Mouse (Mus musculus) layer of hippocampus, adult 11-12 months (tissue): ENCODE measurements around the gene Setd3.
"Not testable (repeated sequence)": the region's sequence is repeated elsewhere in the genome, so short reads cannot be mapped to it uniquely, and the experiment has no call there.

Source experiments
- DNase-seq: peaks from one replicate; pipeline ENCODE4 v3.0.0; 2022; ENCODE audit warnings: low spot score

Setd3 gene

DNA sequence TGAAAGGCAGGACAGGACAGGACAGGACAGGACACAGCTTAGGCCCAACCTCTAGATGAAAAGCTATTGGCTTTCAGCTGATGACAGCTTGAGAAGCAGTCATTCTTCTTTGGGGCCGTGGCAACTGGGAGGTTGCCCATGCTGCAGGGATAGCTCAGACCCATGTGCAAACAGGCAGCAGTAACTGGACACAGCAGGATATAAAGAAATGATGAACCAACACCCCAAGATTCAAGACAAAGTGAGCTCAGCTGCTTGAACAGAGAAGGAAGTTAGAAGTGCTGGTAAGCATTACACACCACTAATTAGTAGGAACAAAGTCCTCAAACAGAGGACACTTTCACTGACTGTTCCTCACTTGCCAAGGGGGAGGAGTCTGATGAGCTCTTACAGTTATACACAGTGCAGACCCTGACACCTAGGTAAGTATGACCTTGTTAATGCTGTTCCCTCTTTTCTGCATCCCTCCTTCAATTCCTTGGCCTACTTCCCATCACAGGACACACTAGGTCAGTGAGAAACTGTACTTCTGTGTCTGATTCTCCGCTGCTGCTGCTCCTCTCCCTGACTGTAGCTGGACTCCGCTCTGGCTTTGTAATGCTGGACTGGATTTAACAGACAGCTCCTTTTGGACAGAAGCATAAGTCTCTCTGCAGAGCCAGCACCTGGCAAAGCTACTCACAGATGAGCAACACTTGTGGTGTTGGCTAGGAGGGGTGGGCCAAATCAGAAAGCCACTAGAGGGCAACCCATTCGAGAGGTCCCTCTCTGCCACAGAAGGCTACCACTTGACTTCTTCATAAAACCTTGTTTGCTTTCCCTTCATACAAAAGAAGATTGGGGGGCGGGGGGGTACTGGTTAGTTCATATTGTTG is 35.3 kb downstream of the Setd3 start:
- no peak for DNase-seq

DNA sequence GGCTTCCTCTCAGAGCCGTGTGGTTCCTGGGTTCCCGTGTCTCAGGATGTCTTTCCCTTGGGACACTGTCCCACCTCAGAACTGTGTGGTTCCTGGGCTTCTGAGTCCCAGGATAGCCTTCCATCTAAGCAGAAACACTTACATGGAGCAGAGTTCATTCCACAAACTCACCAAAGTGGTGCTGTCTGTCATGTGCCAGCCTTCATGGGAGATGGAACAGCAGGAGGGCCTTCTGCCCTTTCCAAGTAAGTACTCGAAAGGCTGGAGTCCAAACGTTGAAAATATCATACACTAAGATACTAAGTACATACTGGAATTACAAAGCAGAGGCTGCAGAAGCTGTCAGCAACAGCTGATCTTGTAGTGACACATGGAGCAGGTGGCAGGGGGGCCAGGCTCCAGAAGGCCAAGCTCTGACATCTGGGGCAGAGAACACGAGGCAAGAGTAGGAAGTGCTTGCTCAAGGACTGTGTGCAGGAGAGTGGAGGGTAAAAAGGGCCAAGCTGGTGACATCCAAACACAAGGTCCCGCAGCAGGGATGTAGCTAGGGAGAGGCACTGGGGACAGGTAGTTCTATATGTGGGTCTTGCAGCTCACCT is 43.4 kb downstream of the Setd3 start:
- no peak for DNase-seq

DNA sequence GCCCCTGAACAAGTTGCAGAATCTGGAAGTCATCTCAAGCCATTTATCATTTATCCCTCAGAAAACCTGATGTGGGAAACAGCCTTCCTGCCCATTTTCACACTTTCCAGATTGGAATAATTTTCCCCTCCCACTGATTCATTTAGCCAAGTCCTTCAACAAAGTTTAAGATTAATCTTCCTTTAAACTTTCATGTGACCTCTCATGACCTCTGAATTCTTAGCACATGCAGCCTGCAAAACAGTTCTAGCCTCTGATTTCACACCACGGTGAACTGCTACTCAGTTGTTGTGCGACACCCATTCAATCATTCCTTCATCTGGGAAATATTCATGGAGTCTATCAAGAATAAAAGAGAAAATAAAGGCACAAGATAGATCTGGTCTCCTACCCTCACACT is 45.9 kb downstream of the Setd3 start:
- DNase-seq: no peak

DNA sequence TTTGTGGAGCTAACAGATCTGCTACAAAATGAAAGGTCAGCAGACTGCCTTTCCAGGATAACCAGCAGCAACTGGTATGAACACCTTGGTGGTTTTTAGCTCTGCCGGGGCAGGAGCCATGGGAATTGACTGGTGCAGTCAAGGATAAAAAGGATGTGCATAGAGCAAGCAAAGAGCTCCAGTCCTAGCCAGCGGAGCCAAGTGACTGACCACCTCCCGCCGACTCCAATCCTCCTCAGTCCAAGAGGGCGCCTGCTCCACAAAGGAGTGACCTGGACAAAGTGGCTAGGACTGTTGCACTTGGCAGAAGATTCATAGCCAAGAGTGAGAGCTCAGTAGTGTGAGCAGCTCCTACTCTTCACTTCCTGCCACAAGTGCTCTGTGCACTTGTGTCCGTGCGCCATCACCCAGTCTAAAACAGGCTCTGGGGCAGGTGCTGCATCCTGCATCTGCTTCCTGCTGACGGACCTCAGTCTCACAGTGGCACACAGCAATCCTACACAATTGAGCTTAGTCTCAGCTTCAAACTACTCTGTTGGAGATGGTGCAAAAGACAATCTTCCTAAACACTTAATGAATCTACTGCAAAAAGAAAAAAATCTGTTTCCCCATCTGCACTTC is 46.6 kb downstream of the Setd3 start:
- no peak for DNase-seq

DNA sequence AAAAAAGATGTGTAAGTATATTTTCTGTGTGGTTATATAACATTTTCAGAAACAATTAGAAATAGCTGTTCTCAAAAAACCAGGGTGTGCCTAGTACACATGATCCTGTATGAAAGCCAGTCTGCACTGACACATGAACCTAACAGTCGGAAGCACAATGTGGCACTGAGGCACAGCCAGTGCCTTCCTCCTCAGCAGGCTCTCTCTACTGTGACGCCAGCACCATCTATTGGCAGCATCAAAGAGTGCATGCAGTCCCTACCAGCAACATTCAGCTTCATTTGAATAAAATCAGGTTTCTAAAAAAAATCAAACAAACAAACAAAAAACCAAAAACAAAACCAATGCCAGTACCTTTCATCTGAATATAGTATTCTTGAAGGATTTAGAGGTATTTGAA is 57.8 kb downstream of the Setd3 start:
- DNase-seq: peak; percentile 82

DNA sequence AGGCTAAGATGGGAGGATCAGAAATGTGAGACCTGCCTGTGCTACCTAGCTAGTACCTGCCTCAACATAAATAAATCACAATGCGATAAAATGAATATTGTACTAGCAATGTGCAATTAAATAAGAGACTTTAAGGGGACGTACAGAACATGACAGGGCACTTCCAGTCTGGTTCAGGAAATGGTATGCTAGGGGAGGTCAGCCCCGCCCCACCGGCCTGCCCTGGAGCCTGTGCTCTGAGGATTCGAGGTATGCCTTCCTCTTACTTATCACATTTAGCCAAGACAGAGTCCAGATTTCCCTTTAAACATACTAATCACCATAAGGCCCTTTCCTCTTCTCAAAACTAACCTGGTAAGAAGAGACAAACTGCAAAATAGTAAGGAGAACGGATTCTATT is 58.7 kb downstream of the Setd3 start:
- DNase-seq: no peak

DNA sequence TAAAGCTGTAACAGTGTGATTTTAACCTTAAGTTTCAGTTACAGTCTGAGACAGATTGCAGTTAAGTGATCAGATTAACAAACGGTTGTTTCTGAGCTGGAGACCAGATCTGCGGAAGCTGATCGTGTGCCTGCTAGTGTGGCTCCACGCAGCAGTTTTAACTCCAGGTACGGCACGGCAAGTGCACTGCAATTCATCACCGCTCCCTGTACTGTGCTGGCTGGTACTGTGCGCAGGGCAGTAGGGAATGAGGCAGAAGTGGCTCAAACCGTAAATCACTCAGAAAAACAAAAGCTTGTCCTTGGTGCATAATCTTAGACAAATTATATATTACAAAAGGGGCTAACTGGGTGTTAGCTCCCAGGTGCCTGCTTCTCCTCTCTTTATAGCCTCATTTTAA is 59.2 kb downstream of the Setd3 start:
- no peak for DNase-seq

DNA sequence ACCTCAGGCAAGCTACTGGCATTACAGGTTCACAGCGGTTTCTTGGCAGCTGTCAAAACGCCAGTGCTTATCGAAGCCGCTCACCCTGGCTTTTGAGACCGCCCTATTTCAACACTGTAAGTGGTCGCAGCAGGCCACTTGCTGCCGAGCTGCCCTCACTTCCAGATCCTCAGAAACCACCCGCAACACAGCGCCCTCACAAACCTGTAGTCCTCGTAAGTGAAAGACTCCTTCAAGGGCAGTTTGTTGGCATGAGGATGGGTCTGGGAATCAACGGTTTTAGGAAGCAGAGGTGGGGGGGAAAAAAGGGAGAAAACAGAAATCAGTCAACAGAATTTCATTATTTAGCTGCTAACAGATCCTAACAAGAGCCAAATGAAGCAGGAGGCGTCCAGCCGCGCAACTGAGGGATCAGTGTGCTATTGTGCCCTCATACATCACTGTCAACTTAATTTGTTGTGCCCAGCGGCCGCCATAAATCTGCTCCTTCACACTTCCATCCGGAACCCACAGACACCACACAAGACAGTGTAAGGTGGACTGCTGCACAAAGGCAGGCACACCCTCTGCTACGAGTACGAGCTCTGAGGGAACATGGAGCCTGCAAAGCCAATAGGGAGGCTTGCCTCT is 60.1 kb downstream of the Setd3 start:
- DNase-seq: no peak

DNA sequence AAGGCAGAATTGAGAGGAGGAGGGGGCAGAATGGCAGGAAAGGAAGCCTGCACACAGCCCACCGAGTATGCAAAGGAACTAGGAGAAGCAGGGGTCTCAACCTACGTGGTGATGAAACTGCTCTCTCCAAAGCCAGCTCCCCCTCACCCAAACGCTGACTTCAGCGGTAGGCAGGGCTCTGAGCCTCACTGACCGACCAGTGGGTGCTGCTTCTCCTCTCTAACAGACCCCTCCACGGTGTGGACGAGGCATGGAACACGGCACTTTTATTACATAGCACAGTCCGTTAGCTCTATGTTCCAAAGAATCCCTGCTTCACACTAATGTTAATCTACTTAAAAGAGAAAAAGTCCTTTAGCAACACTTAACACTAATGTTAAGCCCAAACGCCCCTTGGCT is 60.6 kb downstream of the Setd3 start:
- no peak for DNase-seq

DNA sequence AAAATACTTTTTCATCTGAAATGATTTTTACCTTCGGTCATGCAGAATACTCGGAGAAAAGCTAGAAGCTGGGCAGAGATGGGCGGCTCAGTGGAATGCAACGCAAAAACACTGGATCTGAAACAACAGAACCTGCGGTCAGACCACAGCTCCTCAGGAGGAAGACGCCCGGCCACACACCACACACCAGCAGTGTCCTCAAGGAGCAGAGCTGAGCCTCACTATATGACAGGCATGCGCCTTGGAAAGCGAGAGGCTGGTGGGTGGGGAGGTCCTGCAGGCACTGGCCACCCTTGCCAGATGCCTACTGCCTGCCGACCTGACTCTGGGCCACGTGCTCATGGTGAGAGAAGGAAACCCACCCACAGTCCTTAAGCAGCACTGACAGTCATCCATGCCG is 67.9 kb downstream of the Setd3 start:
- DNase-seq: no peak

DNA sequence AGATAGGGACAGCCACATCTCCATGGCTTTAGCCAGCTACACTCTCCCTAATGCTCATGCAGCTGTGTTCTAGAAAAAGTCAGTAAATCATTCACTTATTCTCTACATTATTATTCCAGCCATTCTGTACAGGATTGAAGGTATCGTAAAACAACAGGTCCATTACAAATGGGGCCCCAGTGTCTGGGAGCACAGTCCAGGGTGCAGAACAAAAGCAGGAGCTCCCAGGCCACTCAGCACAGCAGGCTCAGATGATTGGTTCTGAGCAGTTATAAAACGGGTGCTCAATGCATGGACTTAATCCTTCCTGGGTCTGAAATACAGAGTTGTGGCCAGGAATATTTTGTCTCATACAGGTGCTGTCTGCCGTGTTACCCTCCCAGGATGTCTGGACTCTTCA is 68.4 kb downstream of the Setd3 start:
- no peak for DNase-seq

DNA sequence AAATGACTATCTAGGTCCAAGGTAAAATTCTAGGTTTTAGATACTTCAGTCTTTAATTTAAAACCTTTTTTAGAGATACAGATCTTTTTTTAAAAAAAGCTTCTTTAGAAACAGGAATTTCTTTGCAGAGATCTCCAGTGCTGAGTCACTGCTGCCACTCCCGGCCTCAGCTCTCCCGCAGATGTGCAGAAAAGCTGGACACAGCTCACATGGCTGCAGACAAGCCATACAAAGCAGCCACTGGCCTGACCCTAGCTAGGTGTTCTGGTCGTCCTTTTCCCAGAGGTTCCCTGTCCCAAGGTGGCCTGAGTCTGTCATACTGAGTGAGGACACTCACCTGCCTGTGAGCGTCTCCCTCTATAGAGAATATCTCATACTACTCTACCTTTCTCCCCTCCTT is 69.4 kb downstream of the Setd3 start:
- DNase-seq: no peak

DNA sequence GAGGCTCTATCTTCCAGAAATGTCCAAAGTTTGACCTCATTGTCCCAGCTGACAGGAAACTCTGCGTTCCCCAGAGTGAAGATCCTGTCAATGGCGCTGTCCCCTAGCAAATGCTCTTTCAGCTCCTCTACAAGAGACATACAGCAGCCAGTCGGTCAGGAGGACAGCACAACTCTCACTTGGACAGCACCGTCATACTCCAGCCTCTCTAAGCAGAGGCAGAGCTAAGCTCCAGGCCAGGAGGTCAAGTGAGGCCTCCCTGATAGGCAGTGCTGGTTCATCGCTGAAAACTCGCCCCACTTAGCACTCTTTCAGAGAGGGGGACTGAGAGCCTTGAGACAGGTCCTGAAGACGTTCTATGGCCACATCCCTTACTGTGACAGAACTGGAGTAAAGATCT is 70.5 kb downstream of the Setd3 start:
- DNase-seq: not testable (repeated sequence)

DNA sequence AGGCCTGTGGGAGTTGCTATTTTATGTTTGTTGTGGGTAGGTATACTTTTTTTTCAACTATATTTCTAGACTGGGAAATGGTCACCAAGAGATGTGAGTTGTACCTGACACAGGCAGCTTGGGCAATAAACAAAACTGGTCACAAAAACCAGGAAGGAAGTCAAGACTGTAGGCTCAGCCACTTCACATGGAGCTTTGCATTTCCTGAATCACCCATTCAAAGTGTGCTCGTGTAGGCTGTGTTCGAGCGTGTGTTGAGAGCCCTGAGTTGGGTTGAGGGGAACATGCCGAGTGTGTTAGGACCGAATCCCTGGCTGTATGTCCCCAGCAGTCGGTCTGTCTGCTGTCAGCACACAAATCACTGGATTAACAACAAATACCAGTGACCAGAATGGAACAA is 75.8 kb downstream of the Setd3 start:
- DNase-seq: no peak

DNA sequence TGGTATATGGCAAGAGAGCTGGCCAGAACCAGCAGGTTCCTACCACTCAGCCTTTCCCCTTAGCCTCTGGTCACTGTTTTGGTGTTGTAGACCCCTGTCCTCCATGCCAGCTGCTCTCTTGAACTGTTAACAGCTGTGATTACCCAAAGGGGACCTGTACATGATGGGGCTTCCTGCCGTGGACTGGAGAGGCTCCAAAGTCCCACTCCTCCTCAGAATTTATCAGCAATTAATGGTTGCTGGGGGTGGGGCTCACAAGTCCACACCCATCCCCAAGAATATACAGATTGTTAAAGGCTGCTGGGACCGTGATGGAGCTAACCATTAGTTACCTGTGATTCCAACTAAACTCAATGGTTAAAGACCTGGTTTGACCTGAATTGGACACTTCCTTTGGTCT is 77.0 kb downstream of the Setd3 start:
- no peak for DNase-seq

DNA sequence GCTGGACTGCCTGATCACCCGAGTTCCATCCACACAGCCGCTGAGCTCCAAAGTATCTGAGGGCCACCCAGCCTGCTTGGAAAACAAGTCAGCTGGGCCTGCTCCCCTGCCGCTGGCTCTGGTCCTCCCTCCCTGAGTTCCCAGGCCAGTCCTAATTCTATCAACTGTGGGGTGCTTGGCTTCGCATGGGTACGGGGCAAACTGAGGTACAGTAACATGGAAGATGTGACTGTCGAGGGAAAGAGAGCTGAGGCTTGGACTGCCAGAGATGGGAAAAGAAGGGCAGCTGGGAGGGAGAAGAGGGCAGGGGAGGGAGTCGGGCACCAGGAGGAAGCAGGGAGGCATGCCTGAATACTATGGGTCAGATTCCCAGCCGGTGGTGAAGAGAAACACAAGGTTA is 78.9 kb downstream of the Setd3 start:
- DNase-seq: no peak

DNA sequence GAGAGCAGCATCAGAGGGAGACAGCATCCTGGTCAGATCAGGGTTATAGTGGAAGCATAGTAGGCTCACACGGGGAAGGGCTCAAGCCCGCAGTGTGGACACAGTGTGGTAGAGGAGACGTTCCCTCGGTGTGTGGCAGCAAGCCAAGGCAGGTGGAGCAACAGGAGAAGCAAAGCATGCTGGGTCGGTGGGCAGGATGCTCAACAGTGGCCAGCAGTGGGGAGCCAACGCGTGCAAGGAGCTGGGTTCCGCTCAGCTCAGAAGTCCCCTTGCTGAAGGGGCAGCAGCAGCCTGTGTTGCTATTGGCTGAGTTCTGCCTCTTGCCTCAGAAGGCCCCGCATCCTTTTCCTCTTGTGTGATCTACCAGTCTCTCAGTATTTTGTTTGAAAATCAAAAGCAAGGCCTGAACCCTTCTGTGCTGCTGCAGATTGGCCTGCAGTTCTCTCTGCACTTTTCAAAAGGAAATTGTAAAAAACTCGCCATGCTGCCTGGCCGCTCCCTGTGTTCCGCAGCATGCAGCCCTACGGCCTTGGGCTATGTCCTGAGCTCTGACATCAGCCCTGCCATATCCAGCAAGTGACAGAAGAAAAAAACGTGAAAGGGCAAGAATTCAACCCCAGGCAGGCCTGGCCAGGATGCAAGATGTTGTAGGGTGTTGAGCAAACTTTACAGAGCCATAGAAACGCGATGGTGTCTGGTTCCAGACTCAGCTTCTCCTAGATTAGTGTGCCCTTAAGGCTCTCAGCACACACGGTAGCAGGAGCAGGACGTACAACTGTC is 80.7 kb downstream of the Setd3 start:
- DNase-seq: no peak

DNA sequence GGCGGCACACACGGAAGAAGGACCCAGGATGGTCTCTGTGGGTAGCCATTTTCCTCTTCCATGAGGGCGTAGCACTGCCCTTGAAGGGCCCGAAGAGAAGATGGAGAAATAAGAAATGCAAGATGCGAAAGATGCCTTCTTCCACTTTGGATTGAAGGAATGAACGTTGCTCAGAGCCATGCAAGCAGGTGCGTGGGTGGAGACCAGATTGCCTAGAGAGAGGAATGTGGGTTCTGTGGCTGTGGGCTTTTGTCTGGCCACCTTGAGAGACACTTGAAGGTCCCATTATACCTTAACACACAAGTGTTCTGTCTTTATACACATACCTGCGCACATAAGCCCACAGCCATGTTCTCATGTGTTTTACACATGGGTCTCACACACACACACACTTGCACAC is 81.5 kb downstream of the Setd3 start:
- DNase-seq: no peak

DNA sequence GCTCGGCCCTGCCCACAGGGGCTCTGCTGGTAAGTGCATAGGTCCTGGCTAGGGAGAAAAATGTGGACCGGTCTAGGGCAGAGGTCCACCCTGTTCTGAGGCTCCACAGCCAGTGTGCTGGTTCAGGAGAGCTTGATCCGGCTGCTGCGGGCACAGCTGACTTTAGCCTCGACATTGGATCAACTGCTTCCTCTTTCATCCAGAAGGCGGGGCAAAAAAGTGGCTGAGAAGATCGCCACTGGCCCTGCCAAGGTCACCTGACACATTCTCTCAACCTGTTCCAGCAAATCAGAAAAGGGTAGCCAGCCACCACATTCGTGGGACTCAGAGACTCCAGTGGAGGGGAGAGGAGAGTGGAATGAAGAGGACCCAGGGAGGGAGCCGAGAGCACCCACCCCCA is 90.9 kb downstream of the Setd3 start:
- DNase-seq: no peak

DNA sequence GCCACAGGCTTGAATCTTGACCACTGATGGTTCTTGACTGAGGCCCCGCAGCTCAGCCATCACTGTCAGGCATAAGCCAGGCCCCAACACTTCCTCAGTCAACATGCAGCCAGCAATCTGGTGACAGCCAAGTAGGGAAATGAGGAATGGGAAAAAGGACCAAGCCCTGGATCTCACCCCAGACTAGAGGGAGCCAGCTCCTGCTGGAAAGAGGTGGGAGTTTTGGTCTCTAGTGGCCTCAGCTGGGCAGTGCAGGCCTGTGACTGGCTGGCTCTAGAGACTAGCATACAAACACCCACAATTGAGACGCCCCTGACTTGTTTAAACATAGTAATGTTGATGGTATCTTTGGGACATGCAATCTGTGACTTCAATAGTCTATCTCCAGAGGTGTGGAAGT is 91.6 kb downstream of the Setd3 start:
- DNase-seq: no peak

DNA sequence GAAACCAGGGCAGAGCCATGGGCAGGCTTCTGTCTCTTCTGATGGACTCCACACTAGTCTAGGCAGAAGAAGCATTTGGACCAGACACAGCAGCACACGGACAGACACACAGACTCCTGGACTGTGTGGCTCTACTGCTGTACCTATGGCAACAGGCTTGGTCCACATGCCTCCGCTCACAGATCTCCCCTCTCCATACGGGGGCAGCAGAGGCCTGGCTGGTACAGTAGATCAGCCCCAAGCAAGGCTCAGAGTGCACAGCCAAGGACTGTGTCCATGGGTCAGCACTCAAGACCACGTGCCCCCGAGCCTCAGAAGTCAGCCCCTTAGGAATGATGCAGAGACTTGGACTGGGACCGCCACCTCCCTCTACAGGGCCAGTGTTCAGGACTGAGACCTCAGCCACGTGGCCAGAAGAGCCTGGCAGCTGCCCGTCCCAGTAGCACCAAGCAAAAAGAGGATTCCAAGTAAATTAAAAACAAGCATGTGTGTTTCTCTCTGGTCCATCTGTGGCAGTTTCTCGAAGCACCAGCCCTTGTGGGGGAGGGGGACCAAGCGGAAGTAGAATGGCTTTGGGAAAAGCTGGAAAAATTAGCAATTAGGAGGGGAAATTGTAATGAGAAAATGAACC is 100.9 kb downstream of the Setd3 start:
- DNase-seq: peak; percentile 54

DNA sequence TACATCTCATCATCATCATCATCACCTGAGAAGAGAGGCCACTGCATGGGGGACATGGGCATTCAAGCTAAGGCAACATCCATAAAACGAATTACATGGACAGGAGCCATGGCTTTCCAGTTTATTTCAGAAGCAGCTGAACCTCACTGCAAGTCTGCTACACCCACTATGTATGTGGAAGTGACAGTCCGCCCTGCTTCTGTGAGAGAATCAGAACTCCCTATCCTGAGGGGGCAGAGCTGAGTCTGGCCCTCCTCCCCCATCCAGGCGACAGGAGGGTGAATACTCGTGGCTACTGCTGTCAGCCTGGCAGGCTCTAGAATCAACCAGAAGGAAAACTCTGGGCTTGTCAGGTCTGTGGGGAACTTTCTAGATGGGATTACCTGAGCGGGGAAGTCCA is 106.2 kb downstream of the Setd3 start:
- peak; percentile 38 for DNase-seq
